Mouse (Mus musculus): Measurements from ENCODE around the gene Arhgap8. TPM values are rescaled to one million over a fixed set of nuclear protein-coding genes. Genes with fewer than 3 reads are reported as not detected.

Gene Arhgap8
- polyA plus RNA-seq, 1 experiment = 0.06 TPM

DNA sequence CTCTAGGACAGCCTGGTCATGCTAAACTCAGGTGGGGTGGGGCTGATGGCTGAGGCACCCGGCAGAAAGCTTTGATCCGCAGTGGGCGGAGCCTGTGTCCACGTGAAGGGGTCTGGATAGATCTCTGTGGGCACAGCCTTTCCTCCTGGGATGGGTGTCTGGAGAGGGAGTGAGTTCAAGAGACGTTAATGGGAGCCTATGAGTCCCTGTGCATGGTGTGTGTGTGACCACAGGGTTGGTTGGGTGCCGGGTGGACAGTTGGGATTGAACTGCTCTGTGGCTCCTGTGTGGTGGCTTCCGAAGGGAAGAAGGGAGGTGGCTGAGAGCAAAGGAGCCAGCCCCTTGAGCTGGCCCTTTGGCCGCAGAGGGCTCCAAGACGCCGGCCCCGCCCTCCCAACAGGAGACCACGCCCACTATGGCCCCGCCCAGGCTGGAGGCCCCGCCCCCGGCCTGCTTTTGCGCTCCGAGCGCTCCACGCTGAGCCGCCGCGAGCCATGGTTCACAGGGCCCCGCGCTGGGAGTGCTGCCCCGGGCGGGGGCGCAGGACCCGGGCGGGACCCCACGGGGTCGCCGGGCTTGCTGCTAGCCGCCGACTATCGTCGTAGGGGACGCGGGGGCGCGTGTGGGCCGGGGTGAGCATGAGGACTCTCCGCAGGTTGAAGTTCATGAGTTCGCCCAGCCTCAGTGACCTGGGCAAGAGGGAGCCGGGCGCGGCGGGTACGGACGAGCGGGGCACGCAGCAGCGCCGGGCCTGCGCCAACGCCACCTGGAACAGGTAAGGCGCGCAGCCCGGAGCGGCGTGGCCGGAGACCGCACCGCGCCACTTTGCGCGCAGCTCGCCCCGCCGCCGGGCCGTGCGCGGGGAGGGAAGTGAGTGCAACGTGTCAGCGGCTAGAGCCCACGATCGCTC is 39.1 kb upstream of the Arhgap8 start:
- peak overlapping the region; percentile 31 for H3K4me3 ChIP-seq (ENCODE audit: insufficient read depth, low read length)
- no peak overlapping the region for H3K27ac ChIP-seq (ENCODE audit: insufficient read depth, low read length)
- TF ChIP-seq POLR2A (IDR thresholded peaks at IDR 0.05; ENCODE audit: extremely low read depth, insufficient read depth, low read length) = no peak
- no peak for TF ChIP-seq CTCF (IDR thresholded peaks at IDR 0.05; ENCODE audit: extremely low read depth, insufficient read depth, low read length)
- no peaks in the 10 kb centered on the region for H3K4me1 ChIP-seq (ENCODE audit: control insufficient read depth, insufficient read depth, low read length)

DNA sequence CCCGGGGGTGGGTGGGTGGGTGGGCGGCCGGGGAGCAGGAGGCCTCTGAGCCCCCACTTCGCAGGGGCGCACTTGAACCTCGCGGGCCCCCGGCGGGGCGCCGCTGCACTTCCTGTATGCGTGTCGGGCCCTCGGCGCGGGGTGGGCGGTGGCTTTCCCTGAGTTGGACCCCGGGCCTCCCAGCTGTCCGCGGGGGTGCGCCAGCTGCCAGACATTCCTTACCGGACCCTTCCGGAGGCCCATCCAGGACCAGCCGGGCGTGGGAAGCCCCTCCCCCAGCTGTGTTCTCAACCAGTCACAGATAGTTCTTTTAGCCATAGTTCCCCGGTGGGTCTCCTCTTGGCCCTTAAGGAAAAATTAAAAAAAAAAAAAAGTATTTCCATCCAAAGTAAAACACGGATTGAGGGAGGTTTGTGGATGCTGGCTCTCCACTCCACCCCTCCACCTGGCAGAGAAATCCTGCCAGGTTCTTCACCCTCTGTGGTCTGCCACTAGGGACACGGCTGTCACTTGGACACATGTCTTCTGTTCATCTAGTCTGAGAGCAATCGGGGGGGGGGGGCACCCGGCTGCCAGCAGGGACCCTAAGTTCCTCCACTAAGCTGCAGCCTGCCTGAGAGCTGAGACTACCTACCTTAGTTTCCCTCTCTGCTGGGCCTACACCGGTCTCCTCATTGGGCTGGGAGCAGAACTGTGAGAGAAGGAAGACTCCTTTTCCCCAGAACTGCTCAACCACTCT is 38.2 kb upstream of the Arhgap8 start:
- TF ChIP-seq CTCF (IDR thresholded peaks at IDR 0.05; ENCODE audit: extremely low read depth, insufficient read depth, low read length) = no peak
- no peak for TF ChIP-seq POLR2A (IDR thresholded peaks at IDR 0.05; ENCODE audit: extremely low read depth, insufficient read depth, low read length)
- Histone ChIP-seq H3K4me3 (ENCODE audit: insufficient read depth, low read length) (peak overlapping the region; percentile 31; the same call in 1 of the 2 replicates), H3K27ac (ENCODE audit: insufficient read depth, low read length) (no peak overlapping the region)

DNA sequence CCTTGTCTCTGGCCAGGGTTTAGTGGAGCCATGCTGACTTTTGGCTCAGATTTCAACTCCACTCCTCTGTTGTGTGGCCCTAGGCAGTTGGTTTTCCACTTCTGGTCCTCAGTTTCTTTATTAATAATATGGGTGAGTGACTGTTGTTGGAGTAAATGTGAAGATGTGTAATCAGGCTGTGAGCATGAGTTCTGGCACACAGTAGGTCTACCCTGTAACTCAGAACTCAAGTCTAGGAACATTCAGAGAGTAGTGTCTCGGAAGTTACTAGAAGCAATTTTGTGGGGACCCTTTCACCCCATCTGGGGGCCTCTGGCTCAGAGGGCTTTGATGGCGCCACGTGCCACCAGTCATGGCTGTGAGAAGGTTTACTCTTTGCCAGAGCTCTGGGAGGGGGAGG is 37.6 kb upstream of the Arhgap8 start:
- H3K27ac ChIP-seq (ENCODE audit: insufficient read depth, low read length) = no peak overlapping the region
- H3K4me1 ChIP-seq (ENCODE audit: control insufficient read depth, insufficient read depth, low read length) = no peaks in the 10 kb centered on the region
- TF ChIP-seq POLR2A (IDR thresholded peaks at IDR 0.05; ENCODE audit: extremely low read depth, insufficient read depth, low read length) (no peak), CTCF (IDR thresholded peaks at IDR 0.05; ENCODE audit: extremely low read depth, insufficient read depth, low read length) (no peak)
- H3K4me3 ChIP-seq (ENCODE audit: insufficient read depth, low read length) = no peak overlapping the region

More for the DNA sequence above, 38.2 kb upstream of the Arhgap8 start:
- no peaks in the 10 kb centered on the region for H3K4me1 ChIP-seq (ENCODE audit: control insufficient read depth, insufficient read depth, low read length)

DNA sequence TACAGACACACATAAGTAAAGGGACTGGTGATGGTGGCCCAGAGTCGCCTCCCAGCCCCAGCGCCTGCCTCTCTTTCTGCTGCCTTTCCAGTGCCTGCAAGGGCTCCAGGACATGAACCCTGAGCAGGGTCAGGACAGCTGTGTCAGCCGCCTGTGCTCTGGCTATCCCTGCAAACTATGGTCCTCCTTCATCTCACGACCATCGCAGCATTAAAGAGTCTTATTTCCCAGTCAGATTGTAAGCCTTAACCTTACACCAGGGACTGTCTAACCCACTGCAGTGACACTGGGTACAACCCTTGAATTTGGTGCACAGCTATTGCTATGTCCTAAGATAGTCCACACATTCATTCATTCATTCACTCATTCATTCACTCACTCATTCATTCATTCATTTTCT is 37.0 kb upstream of the Arhgap8 start:
- Histone ChIP-seq H3K4me3 (ENCODE audit: insufficient read depth, low read length) (no peak overlapping the region), H3K27ac (ENCODE audit: insufficient read depth, low read length) (no peak overlapping the region), H3K4me1 (ENCODE audit: control insufficient read depth, insufficient read depth, low read length) (no peaks in the 10 kb centered on the region)
- no peak for TF ChIP-seq POLR2A (IDR thresholded peaks at IDR 0.05; ENCODE audit: extremely low read depth, insufficient read depth, low read length)
- TF ChIP-seq CTCF (IDR thresholded peaks at IDR 0.05; ENCODE audit: extremely low read depth, insufficient read depth, low read length) = no peak

DNA sequence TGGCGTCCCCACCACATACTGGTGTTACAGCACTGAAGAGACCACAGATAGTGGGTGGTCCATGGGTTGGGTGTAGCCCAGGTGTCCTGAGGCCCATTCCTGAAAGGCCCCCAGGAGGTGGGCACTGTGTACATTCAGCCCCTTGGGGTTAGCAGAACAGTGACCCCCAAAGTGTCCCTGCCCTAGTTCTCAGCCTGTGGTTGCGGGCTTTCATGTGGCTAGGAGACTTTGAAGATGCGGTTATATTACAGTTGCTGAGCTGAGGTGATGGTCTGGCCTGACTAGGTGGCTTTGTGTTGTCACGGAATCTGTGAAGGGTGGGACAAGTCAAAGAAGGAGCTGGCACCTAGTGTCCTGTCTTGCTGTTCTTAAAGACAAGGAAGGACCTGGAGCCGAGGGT is 35.3 kb upstream of the Arhgap8 start:
- Histone ChIP-seq H3K27ac (ENCODE audit: insufficient read depth, low read length) (no peak overlapping the region), H3K4me1 (ENCODE audit: control insufficient read depth, insufficient read depth, low read length) (no peaks in the 10 kb centered on the region), H3K4me3 (ENCODE audit: insufficient read depth, low read length) (no peak overlapping the region)
- TF ChIP-seq CTCF (IDR thresholded peaks at IDR 0.05; ENCODE audit: extremely low read depth, insufficient read depth, low read length) = no peak
- TF ChIP-seq POLR2A (IDR thresholded peaks at IDR 0.05; ENCODE audit: extremely low read depth, insufficient read depth, low read length) = no peak

DNA sequence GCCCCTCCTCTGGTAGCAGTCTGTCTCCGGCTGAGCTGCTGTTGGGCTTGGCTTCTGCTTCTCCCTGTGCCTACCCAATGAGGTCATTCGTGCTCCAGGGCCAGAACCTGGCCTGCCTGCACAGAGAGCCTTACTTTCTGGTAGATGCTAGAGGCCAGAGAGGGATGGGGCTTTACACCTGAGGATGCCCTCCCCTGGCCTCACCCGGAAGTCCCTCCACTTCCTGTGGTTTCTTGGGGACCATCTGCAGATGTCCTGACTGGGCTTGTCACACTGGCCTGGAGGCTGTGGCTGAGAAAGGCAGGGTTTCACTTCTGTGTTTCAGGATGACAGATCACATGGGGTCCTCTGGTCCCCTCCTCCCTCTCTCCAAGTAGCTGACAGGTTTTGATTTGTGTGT is 34.4 kb upstream of the Arhgap8 start:
- no peak overlapping the region for H3K27ac ChIP-seq (ENCODE audit: insufficient read depth, low read length)
- H3K4me1 ChIP-seq (ENCODE audit: control insufficient read depth, insufficient read depth, low read length) = no peaks in the 10 kb centered on the region
- no peak for TF ChIP-seq POLR2A (IDR thresholded peaks at IDR 0.05; ENCODE audit: extremely low read depth, insufficient read depth, low read length)
- no peak for TF ChIP-seq CTCF (IDR thresholded peaks at IDR 0.05; ENCODE audit: extremely low read depth, insufficient read depth, low read length)
- H3K4me3 ChIP-seq (ENCODE audit: insufficient read depth, low read length) = no peak overlapping the region

DNA sequence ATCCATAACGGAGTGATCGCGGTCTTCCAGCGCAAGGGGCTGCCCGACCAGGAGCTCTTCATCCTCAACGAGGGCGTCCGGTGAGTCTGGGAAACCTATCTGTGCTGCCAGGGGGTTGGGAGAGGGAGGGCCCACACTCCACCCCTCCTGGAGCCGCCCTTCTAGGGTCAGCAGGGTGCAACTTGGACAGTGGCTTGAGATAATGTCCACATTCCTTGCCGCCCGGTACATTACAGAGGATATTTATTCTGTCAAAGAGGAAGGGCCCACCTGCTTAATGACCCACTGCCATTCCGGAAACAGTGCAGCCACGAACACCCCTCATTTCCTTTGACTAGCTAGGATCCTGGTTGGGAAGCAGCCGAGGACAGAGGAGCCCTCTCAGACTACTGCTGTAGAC is 31.9 kb upstream of the Arhgap8 start:
- no peak overlapping the region for H3K4me3 ChIP-seq (ENCODE audit: insufficient read depth, low read length)
- H3K4me1 ChIP-seq (ENCODE audit: control insufficient read depth, insufficient read depth, low read length) = no peaks in the 10 kb centered on the region
- no peak for TF ChIP-seq POLR2A (IDR thresholded peaks at IDR 0.05; ENCODE audit: extremely low read depth, insufficient read depth, low read length)
- TF ChIP-seq CTCF (IDR thresholded peaks at IDR 0.05; ENCODE audit: extremely low read depth, insufficient read depth, low read length) = no peak
- H3K27ac ChIP-seq (ENCODE audit: insufficient read depth, low read length) = no peak overlapping the region

DNA sequence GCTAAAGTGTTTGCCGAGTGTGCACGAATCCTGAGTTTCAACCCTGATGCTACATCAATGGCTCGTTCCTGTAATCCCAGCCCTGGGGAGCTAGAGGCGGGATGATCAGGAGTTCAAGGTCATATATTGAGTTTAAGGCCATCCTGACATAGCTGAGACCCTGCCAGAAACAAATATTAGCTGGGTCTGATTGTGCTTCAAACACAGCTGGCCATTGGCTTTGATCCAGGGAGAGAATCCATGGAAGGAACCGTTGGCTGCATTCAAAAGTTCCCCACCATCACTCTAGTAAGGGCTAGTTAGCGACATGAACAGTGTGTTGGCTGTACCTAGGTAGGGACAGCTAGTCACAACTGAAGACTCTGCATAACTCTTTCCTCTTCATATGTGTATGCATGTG is 30.5 kb upstream of the Arhgap8 start:
- no peak overlapping the region for H3K27ac ChIP-seq (ENCODE audit: insufficient read depth, low read length)
- no peak overlapping the region for H3K4me3 ChIP-seq (ENCODE audit: insufficient read depth, low read length)

DNA sequence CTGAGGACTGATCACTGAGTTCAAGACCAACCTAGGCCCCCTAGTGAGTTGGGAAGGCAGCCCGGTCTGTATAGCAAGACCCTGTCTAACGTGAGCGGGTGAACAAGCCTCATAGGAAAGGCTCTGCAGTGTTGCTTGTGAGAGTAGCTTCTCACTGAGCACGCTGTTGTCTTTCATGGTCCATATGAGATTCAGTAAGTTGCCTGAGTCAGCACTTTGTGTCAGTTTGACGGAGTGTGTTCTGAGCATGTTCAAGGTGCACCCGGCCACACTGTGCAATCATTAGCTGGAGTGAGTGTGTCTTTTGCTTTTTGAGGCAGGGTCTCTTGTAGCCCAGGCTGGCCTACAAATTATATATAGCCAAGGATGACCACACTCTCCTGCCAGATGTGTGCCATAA is 28.3 kb upstream of the Arhgap8 start:
- TF ChIP-seq CTCF (IDR thresholded peaks at IDR 0.05; ENCODE audit: extremely low read depth, insufficient read depth, low read length) (no peak), POLR2A (IDR thresholded peaks at IDR 0.05; ENCODE audit: extremely low read depth, insufficient read depth, low read length) (no peak)
- Histone ChIP-seq H3K4me1 (ENCODE audit: control insufficient read depth, insufficient read depth, low read length) (no peaks in the 10 kb centered on the region), H3K4me3 (ENCODE audit: insufficient read depth, low read length) (no peak overlapping the region), H3K27ac (ENCODE audit: insufficient read depth, low read length) (no peak overlapping the region)

More for the DNA sequence above, 30.5 kb upstream of the Arhgap8 start:
- no peaks in the 10 kb centered on the region for H3K4me1 ChIP-seq (ENCODE audit: control insufficient read depth, insufficient read depth, low read length)
- no peak for TF ChIP-seq POLR2A (IDR thresholded peaks at IDR 0.05; ENCODE audit: extremely low read depth, insufficient read depth, low read length)
- TF ChIP-seq CTCF (IDR thresholded peaks at IDR 0.05; ENCODE audit: extremely low read depth, insufficient read depth, low read length) = no peak

Data from cortical plate, adult 2 months (tissue).